In genomic region chr4:124451131-124451530, GRCm38 (mm10) we compare ENCODE assay signal across 10 mouse cellular contexts.
DNase-seq lines count a peak whose midpoint lies in the region; ATAC-seq and TF ChIP-seq lines count a peak whose summit lies in the region.
"Had no signal": no experiment of that assay in that cellular context is flagged by ENCODE, and none has a peak within 500 bp of the region (broad histone marks: within the 10 kb centered on the region; RNA-seq: fewer than 3 reads in every experiment).

No protein-coding gene starts in this region.

- H3K27me3 ChIP-seq in embryonic facial prominence, embryonic 14.5 days (replicated peaks; ENCODE audit: control insufficient read depth, insufficient read depth, low read length) = no peaks in the 10 kb centered on the region
- peaks cover 72% of the 10 kb centered on the region for H3K27me3 ChIP-seq in neural tube, embryonic 13.5 days
- no peaks in the 10 kb centered on the region for H3K27me3 ChIP-seq in thymus, adult 2 months (ENCODE audit: control insufficient read depth, insufficient read depth, low read length)

- H3K9me3 ChIP-seq in embryonic facial prominence, embryonic 14.5 days (ENCODE audit: control insufficient read depth, low read length) = no peaks in the 10 kb centered on the region
- no peaks in the 10 kb centered on the region for H3K9me3 ChIP-seq in neural tube, embryonic 13.5 days
- H3K9me3 ChIP-seq: embryonic facial prominence, embryonic 13.5 days had no signal

- no peak for TF ChIP-seq POLR2A in thymus, adult 2 months (IDR thresholded peaks at IDR 0.05; ENCODE audit: control insufficient read depth, extremely low read depth, insufficient read depth, low read length, poor library complexity)

- no peak overlapping the region for H3K4me3 ChIP-seq in embryonic facial prominence, embryonic 14.5 days (ENCODE audit: low read depth, low read length)
- no peak overlapping the region for H3K4me3 ChIP-seq in neural tube, embryonic 13.5 days
- H3K4me3 ChIP-seq in thymus, adult 2 months (ENCODE audit: control insufficient read depth, insufficient read depth, low read length) = no peak overlapping the region
- H3K4me3 ChIP-seq: embryonic facial prominence, embryonic 13.5 days had no signal

- no peak overlapping the region for H3K9ac ChIP-seq in embryonic facial prominence, embryonic 14.5 days (ENCODE audit: low read depth, low read length)
- H3K9ac ChIP-seq in neural tube, embryonic 13.5 days = peak overlapping the region; percentile 38; the same call in 1 of the 2 replicates
- H3K9ac ChIP-seq: embryonic facial prominence, embryonic 13.5 days; liver, embryonic 14.5 days had no signal

- WGBS in embryonic facial prominence, embryonic 14.5 days = 27% methylated on average over 3 of the region's 3 CpGs
- 5% methylated on average over 3 of the region's 3 CpGs for whole genome bisulfite sequencing in neural tube, embryonic 13.5 days
- 46% methylated on average over 3 of the region's 3 CpGs for WGBS in thymus, adult 2 months

- no peaks in the 10 kb centered on the region; the same call in 1 of the 2 replicates for H3K4me1 ChIP-seq in embryonic facial prominence, embryonic 14.5 days (ENCODE audit: control insufficient read depth, insufficient read depth, low read length)
- peaks cover 23% of the 10 kb centered on the region for H3K4me1 ChIP-seq in neural tube, embryonic 13.5 days (replicated peaks)
- H3K4me1 ChIP-seq in thymus, adult 2 months (replicated peaks; ENCODE audit: control insufficient read depth, insufficient read depth, low read length) = no peaks in the 10 kb centered on the region

- no peak overlapping the region for H3K4me2 ChIP-seq in embryonic facial prominence, embryonic 14.5 days (ENCODE audit: low read depth, low read length)
- no peak overlapping the region for H3K4me2 ChIP-seq in neural tube, embryonic 13.5 days
- H3K4me2 ChIP-seq: embryonic facial prominence, embryonic 13.5 days had no signal

- H3K27ac ChIP-seq in embryonic facial prominence, embryonic 14.5 days (replicated peaks; ENCODE audit: low read depth, low read length) = no peak overlapping the region
- H3K27ac ChIP-seq in neural tube, embryonic 13.5 days (replicated peaks) = no peak overlapping the region
- no peak overlapping the region for H3K27ac ChIP-seq in thymus, adult 2 months (ENCODE audit: control insufficient read depth, insufficient read depth, low read length)
- H3K27ac ChIP-seq: embryonic facial prominence, embryonic 13.5 days; liver, embryonic 14.5 days had no signal

- TF ChIP-seq CTCF in thymus, adult 2 months (IDR thresholded peaks at IDR 0.05; ENCODE audit: borderline replicate concordance, control insufficient read depth, extremely low read depth, insufficient read depth, low read length, poor library complexity) = no peak

- intact Hi-C loops in left cerebral cortex, postnatal 14 days (cut with DNase I) = no loop called here
- intact Hi-C loops in left cerebral cortex, postnatal 36 days (cut with DNase I) = no loop called here

- peak; percentile 72; the same call in 1 of the 2 replicates for ATAC-seq in embryonic facial prominence, embryonic 14.5 days (ENCODE audit: low read depth)
- no peak for ATAC-seq in neural tube, embryonic 13.5 days (ENCODE audit: low read depth)

- peak; percentile 21 to 32 for DNase-seq in frontal cortex, postnatal 10 days (ENCODE audit: low spot score in 2 of 2)
- DNase-seq in frontal cortex, postnatal 25 days (ENCODE audit: low spot score in 2 of 2) = no peak
- DNase-seq in left cerebral cortex, postnatal 14 days (ENCODE audit: low spot score in 2 of 2) = peak; percentile 26 to 42
- no peak for DNase-seq in left cerebral cortex, postnatal 36 days (ENCODE audit: low spot score in 2 of 2)
- peak; percentile 64 for DNase-seq in embryonic facial prominence, embryonic 14.5 days (ENCODE audit: low spot score)
- no peak for DNase-seq in thymus, adult 2 months
- no peak for DNase-seq in testis, postnatal 14 days (ENCODE audit: low spot score)

- no peaks in the 10 kb centered on the region for H3K36me3 ChIP-seq in embryonic facial prominence, embryonic 14.5 days (ENCODE audit: control insufficient read depth, insufficient read depth, low read length)
- H3K36me3 ChIP-seq in neural tube, embryonic 13.5 days = no peaks in the 10 kb centered on the region
- H3K36me3 ChIP-seq in thymus, adult 2 months (ENCODE audit: control insufficient read depth, insufficient read depth, low read length) = no peaks in the 10 kb centered on the region
- H3K36me3 ChIP-seq: embryonic facial prominence, embryonic 13.5 days had no signal

Comparison
In these comparisons a context has a peak if more than half of its experiments do, and no peak if none do; other contexts are left out.
1. DNase-seq: peak in frontal cortex, postnatal 10 days (2 of 2), left cerebral cortex, postnatal 14 days (2 of 2) and embryonic facial prominence, embryonic 14.5 days (single experiment); none in frontal cortex, postnatal 25 days (0 of 2), left cerebral cortex, postnatal 36 days (0 of 2), thymus, adult 2 months (single experiment) and testis, postnatal 14 days (single experiment).